Mouse (Mus musculus): Measurements from ENCODE around the gene Msrb3. TPM values are rescaled to one million over a fixed set of nuclear protein-coding genes. Genes with fewer than 3 reads are reported as not detected.

The Msrb3 gene
- under 1 TPM; 0.17 to 0.39 TPM for total RNA-seq (2023)

DNA sequence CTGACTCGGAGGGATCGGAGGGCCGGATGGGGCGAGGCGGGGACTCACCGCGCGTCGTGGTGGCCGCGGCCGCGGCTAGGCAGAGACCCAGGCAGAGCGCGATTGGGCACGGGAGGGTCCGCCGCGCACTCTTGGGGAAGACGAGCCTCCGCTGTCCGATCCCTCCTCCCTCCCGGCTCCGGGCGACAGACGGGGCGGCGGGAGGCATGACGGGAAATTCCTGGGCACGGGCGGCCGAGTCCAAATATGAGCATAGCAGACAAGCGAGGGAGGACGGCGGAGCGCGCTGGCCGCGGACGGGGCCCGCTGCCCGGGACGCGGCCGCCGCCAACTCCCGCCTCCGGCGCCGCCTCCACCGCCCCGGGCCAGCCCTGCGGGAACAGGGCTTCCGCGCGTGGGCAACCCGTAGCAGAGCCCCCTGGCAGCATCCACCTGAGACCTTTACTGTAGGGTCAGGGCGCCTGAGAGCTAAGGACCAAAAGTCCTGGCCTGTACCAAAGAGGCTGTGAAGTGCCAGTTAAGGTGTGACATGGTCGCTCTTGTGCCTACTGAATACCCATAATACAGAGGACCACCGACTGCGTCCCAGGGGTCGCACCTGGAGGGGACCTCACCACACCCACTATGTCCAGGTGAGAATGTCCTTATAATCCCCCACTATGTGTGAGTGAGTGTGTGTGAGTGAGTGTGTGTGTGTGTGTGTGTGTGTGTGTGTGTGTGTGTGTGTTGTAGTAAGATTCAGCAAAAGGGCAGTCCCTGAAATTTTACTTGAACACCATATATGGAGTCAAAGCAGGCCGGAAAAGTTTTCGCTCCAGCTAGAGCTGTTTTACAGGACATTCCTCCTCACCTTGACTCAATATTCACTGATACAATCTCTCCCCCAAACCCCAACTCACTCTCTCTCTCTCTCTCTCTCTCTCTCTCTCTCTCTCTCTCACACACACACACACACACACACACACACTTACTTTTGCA is at the start of gene Msrb3:
Gene Msrb3, minus strand, starts transcription at position 317 of the 978 bp plus-strand sequence.

Other genes with a start within 250 kb of the Msrb3 start
- 10 to 100 TPM; 33.6 to 42.2 TPM for gene Lemd3, start 80.2 kb upstream of the Msrb3 start, total RNA-seq (2023)
- not detected for gene Wif1, start 134.9 kb upstream of the Msrb3 start, total RNA-seq (2023)

Data from T-cell, adult 66 days (primary cell).